Mouse (Mus musculus) liver, adult 2 months (tissue): ENCODE measurements around the gene Il31ra.
"Not testable (repeated sequence)": the region's sequence is repeated elsewhere in the genome, so short reads cannot be mapped to it uniquely, and the experiment has no call there.

Experiments used
- CTCF ChIP-seq: fragments of 200-500 bp; IDR thresholded peaks from 2 replicates; pipeline ENCODE4 v1.5.1; 2011; ENCODE audit warnings: low read depth, low read length, control low read depth
- POLR2A ChIP-seq: fragments of 200-500 bp; IDR thresholded peaks from 2 replicates; pipeline ENCODE4 v1.6.1; 2011; ENCODE audit warnings: low read length, control low read depth; ENCODE audit not compliant: insufficient read depth; ENCODE audit errors: extremely low read depth

DNA sequence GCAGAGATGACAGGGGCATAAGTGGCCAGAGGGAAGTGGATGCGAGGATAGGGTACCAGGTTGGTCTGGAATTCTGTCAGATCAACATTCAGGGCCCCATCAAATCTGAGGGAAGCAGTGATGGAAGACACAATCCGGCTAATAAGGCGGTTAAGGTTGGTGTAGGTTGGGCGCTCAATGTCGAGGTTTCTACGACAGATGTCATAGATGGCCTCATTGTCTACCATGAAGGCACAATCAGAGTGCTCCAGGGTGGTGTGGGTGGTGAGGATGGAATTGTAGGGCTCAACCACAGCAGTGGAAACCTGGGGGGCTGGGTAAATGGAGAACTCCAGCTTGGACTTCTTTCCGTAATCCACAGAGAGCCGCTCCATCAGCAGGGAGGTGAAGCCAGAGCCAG lies at the start of gene Il31ra:
- not testable (repeated sequence) for TF ChIP-seq POLR2A, CTCF
